Mouse (Mus musculus): ENCODE measurements around the gene Ccdc84.
"Not testable (repeated sequence)": the region's sequence is repeated elsewhere in the genome, so short reads cannot be mapped to it uniquely, and the experiment has no call there.

The Ccdc84 gene

GRCm38 (mm10) chr9:44361931-44362330, 56.4 kb downstream of the Ccdc84 start:
- DNase-seq (ENCODE audit: low read depth in 2 of 2, low spot score in 2 of 2), result not testable (repeated sequence)

DNA sequence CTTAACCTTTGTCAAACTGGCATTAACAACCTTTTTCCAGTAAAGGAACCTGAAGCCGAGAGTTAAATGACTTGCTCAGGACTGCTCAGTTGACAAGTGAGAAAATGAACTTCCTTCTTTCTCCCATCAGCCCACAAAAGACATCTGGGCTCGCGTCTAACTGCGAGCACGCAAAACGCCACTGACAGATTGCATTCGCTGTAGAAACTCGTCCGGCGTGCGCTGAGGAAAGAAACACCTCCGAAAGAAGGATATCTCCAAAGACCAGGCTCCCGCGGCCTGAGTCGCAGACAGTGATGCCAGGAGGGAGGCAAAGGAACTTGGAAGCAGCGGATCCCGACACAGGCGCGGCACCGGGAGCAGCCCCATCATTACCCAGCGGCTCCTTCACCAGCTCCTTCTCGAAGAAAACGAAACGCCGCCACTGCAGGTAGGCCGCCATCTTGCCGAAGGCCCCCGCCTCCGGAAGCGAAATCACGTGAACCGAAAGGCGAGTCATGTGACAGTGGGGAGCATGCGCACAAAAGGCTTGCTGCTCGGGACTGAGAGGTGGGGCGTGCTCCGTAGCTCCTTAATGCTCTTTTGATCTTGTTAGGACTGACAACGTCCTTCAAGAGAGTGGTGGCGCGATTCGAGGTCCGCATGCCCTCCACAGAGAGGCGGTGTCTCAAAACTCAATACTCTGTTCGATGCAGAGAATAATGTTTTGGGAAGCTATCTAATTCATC, 57.0 kb downstream of the Ccdc84 start, which contains the start of gene Vps11:
Gene Vps11 (minus strand): TSS at position 481 of the 728 bp plus-strand sequence.
- DNase-seq (ENCODE audit: low read depth in 2 of 2, low spot score in 2 of 2), result peak; percentile 92 to 95

Data from CD8-positive naive resting alpha-beta T cell, adult 2 months (primary cell).